Mouse (Mus musculus): Measurements from ENCODE around the gene Tcf12.

Gene Tcf12

GRCm38 (mm10) chr9:71841850-71842249, 269.8 kb downstream of the Tcf12 start:
- no peak for DNase-seq (ENCODE audit: extremely low spot score)

- no peak for DNase-seq (ENCODE audit: extremely low spot score)
Measured at GRCm38 (mm10) chr9:71837366-71837765, 274.3 kb downstream of the Tcf12 start.

- no peak for DNase-seq (ENCODE audit: extremely low spot score)
Measured at GRCm38 (mm10) chr9:71836366-71836765, 275.3 kb downstream of the Tcf12 start.

- peak; percentile 55 for DNase-seq (ENCODE audit: extremely low spot score)
Measured at GRCm38 (mm10) chr9:71835203-71835815, 276.4 kb downstream of the Tcf12 start.

- DNase-seq (ENCODE audit: extremely low spot score), result peak; percentile 41
Measured at GRCm38 (mm10) chr9:71834707-71835106, 277.0 kb downstream of the Tcf12 start.

- peak; percentile 73 for DNase-seq (ENCODE audit: extremely low spot score)
Measured at GRCm38 (mm10) chr9:71831756-71832699, 279.6 kb downstream of the Tcf12 start.

GRCm38 (mm10) chr9:71830994-71831393, 280.7 kb downstream of the Tcf12 start:
- no peak for DNase-seq (ENCODE audit: extremely low spot score)

GRCm38 (mm10) chr9:71830365-71830764, 281.3 kb downstream of the Tcf12 start:
- DNase-seq (ENCODE audit: extremely low spot score), result no peak

- no peak for DNase-seq (ENCODE audit: extremely low spot score)
Measured at GRCm38 (mm10) chr9:71829753-71830152, 281.9 kb downstream of the Tcf12 start.

- DNase-seq (ENCODE audit: extremely low spot score), result no peak
Measured at GRCm38 (mm10) chr9:71829137-71829536, 282.5 kb downstream of the Tcf12 start.

GRCm38 (mm10) chr9:71827371-71827770, 284.3 kb downstream of the Tcf12 start:
- no peak for DNase-seq (ENCODE audit: extremely low spot score)

GRCm38 (mm10) chr9:71826040-71826525, 285.6 kb downstream of the Tcf12 start:
- DNase-seq (ENCODE audit: extremely low spot score), result no peak

GRCm38 (mm10) chr9:71822003-71822402, 289.7 kb downstream of the Tcf12 start:
- DNase-seq (ENCODE audit: extremely low spot score), result no peak

GRCm38 (mm10) chr9:71818453-71818852, 293.2 kb downstream of the Tcf12 start:
- DNase-seq (ENCODE audit: extremely low spot score), result no peak

- DNase-seq (ENCODE audit: extremely low spot score), result no peak
Measured at GRCm38 (mm10) chr9:71816121-71816520, 295.6 kb downstream of the Tcf12 start.

GRCm38 (mm10) chr9:71813565-71813964, 298.1 kb downstream of the Tcf12 start:
- no peak for DNase-seq (ENCODE audit: extremely low spot score)

- DNase-seq (ENCODE audit: extremely low spot score), result no peak
Measured at GRCm38 (mm10) chr9:71812914-71813313, 298.8 kb downstream of the Tcf12 start.

GRCm38 (mm10) chr9:71812402-71812801, 299.3 kb downstream of the Tcf12 start:
- no peak for DNase-seq (ENCODE audit: extremely low spot score)

GRCm38 (mm10) chr9:71811404-71811803, 300.3 kb downstream of the Tcf12 start:
- DNase-seq (ENCODE audit: extremely low spot score), result no peak

- no peak for DNase-seq (ENCODE audit: extremely low spot score)
Measured at GRCm38 (mm10) chr9:71810723-71811122, 300.9 kb downstream of the Tcf12 start.

- DNase-seq (ENCODE audit: extremely low spot score), result no peak
Measured at GRCm38 (mm10) chr9:71808640-71809254, 302.9 kb downstream of the Tcf12 start.

- DNase-seq (ENCODE audit: extremely low spot score), result no peak
Measured at GRCm38 (mm10) chr9:71807801-71808200, 303.9 kb downstream of the Tcf12 start.
